Mouse (Mus musculus): ENCODE measurements around the gene Gata2.

GRCm38 (mm10) chr6:88251396-88251795 is 57.7 kb downstream of the Gata2 start:
- TF ChIP-seq CTCF (IDR thresholded peaks at IDR 0.05; ENCODE audit: low read depth) (no peak), EP300 (optimal IDR thresholded peaks at IDR 0.05) (no peak)

Data from stomach, postnatal 0 days (tissue).